Mouse (Mus musculus): ENCODE measurements at regions not wholly inside any gene's neighbourhood (a gene's known extent, or its start where the extent isn't known, plus 50 kb on each side); places are given as distances from the start of the nearest gene placed in this dataset.

GRCm38 (mm10) chr15:24876157-24876731 is 537.3 kb downstream of the Basp1 start:
- TF ChIP-seq POLR2A (IDR thresholded peaks at IDR 0.05; ENCODE audit: low read depth, low read length) (no peak), CTCF (IDR thresholded peaks at IDR 0.05; ENCODE audit: extremely low read depth, insufficient read length, insufficient replicate concordance, low read depth, low read length) (no peak)
